Mouse (Mus musculus) liver, embryonic 14.5 days (tissue): ENCODE data around the gene Cbx7. TPM values are rescaled to one million over a fixed set of nuclear protein-coding genes. Genes with fewer than 3 reads are reported as not detected.

Source experiments
- ATAC-seq: fragments of 200-750 bp; cut with Nextera tagmentation; 2 replicates; pipeline ENCODE4 v1.8.0; 2017; ENCODE audit warnings: moderate number of reproducible peaks, mild to moderate bottlenecking, moderate library complexity; ENCODE audit not compliant: insufficient read depth
- DNase-seq, 3 experiments: peaks; one replicate each; pipeline ENCODE4 v3.0.0-alpha.2; 2012 to 2013; ENCODE audit warnings: low read depth in 3 of 3, low spot score in 3 of 3
- H3K27ac ChIP-seq: fragments of 300-500 bp; sonication (generic); 2 replicates; pipeline ENCODE4 v1.5.1; 2014; ENCODE audit warnings: moderate library complexity, mild to moderate bottlenecking, control low read depth, inconsistent platforms
- H3K27me3 ChIP-seq: fragments of 300-500 bp; sonication (generic); 2 replicates; pipeline ENCODE4 v1.6.1; 2014; ENCODE audit warnings: mild to moderate bottlenecking, low read length, moderate library complexity; ENCODE audit not compliant: control insufficient read depth, insufficient read depth
- H3K36me3 ChIP-seq: fragments of 300-500 bp; sonication (generic); replicated peaks from 2 replicates; pipeline ENCODE4 v1.6.1; 2014; ENCODE audit warnings: low read depth; ENCODE audit not compliant: control insufficient read depth, insufficient read depth
- H3K4me1 ChIP-seq, 2 experiments: fragments of 200-500 bp in 1 of 2; fragments of 300-500 bp in 1 of 2; sonication (generic) in 1 of 2; replicated peaks; 2 replicates each; pipeline ENCODE4 v1.6.1; 2012 to 2014; ENCODE audit warnings: antibody characterized with exemption in 1 of 2, inconsistent platforms in 1 of 2, low read length in 1 of 2; ENCODE audit not compliant: control insufficient read depth in 2 of 2, insufficient read depth in 2 of 2
- H3K4me2 ChIP-seq: fragments of 300-500 bp; sonication (generic); 2 replicates; pipeline ENCODE4 v1.6.1; 2014; ENCODE audit warnings: low read depth, mild to moderate bottlenecking, control low read depth, moderate library complexity
- H3K4me3 ChIP-seq, 2 experiments: fragments of 200-500 bp in 1 of 2; fragments of 300-500 bp in 1 of 2; sonication (generic) in 1 of 2; 2 replicates each; pipeline ENCODE4 v1.5.1; 2012 to 2014; ENCODE audit warnings: low read depth in 2 of 2, low read length in 2 of 2, mild to moderate bottlenecking in 2 of 2, control low read depth in 1 of 2, inconsistent platforms in 1 of 2, moderate library complexity in 1 of 2; ENCODE audit not compliant: insufficient read depth in 1 of 2
- H3K9ac ChIP-seq: fragments of 300-500 bp; sonication (generic); replicated peaks from 2 replicates; pipeline ENCODE4 v1.6.1; 2014; ENCODE audit warnings: mild to moderate bottlenecking, control low read depth, moderate library complexity
- H3K9me3 ChIP-seq: fragments of 300-500 bp; sonication (generic); 2 replicates; pipeline ENCODE4 v1.6.1; 2016; ENCODE audit warnings: low read length, mixed read lengths; ENCODE audit not compliant: control insufficient read depth
- CTCF ChIP-seq: IDR thresholded peaks from 2 replicates; pipeline ENCODE4 v1.5.1; 2016; ENCODE audit warnings: antibody characterized with exemption, low read depth, control low read depth
- EP300 ChIP-seq: IDR thresholded peaks from 2 replicates; pipeline ENCODE4 v1.6.1; 2016; ENCODE audit warnings: antibody characterized with exemption, low read depth
- WGBS: fragments of 180-500 bp; shearing (Covaris S2); extraction: QIAGEN DNeasy Blood & Tissue Kit; methylation state at CpG from one replicate; pipeline ENCODE4 v1.1.7; 2014; ENCODE audit not compliant: insufficient replicate concordance; 5-methylcytosine and 5-hydroxymethylcytosine counted together
- polyA plus RNA-seq, 2 experiments: library from polyadenylated mRNA; depleted of rRNA in 1 of 2; stranded (reverse) in 1 of 2; unstranded in 1 of 2; fragments of >200 nt; fragmentation: Nextera tagmentation in 1 of 2; extraction: Ambion mirVana in 1 of 2; gene quantifications; 2 replicates each; pipeline versions ENCODE4 v1.2.1 to v1.2.3; 2012 to 2014

The Cbx7 gene
- polyA plus RNA-seq, 2 experiments: 0.62 to 2.5 TPM

DNA sequence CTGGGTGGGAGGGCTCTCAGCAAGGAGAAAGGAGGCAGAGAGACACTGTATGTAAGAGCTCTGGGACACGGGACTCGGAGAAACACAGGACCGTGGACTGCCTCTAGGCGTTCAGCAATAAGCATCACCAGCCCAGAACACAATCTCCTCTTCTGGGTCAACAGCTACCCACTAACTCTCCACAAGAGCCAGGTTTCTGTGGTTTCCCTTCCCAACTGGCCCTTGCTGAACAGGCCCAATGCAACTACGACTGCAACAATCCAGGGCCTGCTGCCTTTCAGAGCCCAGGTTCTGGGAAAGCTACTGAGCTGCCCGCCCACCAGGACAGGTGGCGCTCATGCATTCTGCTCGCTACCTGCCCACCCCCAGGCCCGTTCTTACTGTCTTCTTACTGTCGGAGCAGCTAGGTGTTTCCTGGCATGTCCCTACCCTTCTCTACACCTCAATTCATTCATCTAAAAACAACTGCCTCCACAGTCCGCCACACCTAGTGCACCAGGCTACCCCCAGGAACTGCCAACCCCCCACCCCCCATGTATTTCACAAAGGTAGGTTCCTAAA lies 44.0 kb downstream of the Cbx7 start:
- TF ChIP-seq CTCF (no peak), EP300 (no peak)
- Histone ChIP-seq H3K4me3 (peak overlapping the region; percentile 45 to 63), H3K36me3 (no peaks in the 10 kb centered on the region), H3K27me3 (no peaks in the 10 kb centered on the region), H3K27ac (peak overlapping the region; percentile 97), H3K4me1 (peaks cover 21 to 24% of the 10 kb centered on the region in 2 experiments), H3K9me3 (no peaks in the 10 kb centered on the region), H3K9ac (peak overlapping the region; percentile 84), H3K4me2 (peak overlapping the region; percentile 96)
- DNase-seq (no peak), ATAC-seq (no peak)
- 66% methylated on average over 11 of the region's 11 CpGs for WGBS

DNA sequence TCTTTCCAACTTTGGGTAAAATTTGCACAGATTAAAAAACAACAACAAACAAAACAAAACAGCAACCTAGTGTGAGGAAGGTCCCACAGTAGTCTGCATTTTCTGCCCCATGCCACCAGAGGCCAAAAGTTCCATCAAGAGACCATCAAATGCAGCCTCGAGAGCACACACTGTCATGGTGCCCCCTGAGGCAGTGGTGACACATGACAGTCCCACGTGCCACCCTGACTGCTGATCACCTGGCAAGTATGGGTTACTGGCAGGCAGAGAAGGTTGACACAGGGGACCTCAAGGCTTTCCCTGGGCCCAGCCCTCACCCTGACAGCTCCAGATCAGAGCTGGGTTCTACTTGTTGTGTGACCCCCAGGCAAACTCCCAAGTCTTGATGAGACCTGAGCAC lies 51.1 kb downstream of the Cbx7 start:
- Histone ChIP-seq H3K9me3 (no peaks in the 10 kb centered on the region), H3K4me1 (no peaks in the 10 kb centered on the region), H3K36me3 (no peaks in the 10 kb centered on the region), H3K9ac (no peak overlapping the region), H3K4me2 (no peak overlapping the region), H3K4me3 (no peak overlapping the region), H3K27ac (no peak overlapping the region), H3K27me3 (no peaks in the 10 kb centered on the region)
- TF ChIP-seq EP300 (no peak), CTCF (peak; percentile 33)
- ATAC-seq (no peak), DNase-seq (no peak)
- 37% methylated on average over 2 of the region's 2 CpGs for WGBS

DNA sequence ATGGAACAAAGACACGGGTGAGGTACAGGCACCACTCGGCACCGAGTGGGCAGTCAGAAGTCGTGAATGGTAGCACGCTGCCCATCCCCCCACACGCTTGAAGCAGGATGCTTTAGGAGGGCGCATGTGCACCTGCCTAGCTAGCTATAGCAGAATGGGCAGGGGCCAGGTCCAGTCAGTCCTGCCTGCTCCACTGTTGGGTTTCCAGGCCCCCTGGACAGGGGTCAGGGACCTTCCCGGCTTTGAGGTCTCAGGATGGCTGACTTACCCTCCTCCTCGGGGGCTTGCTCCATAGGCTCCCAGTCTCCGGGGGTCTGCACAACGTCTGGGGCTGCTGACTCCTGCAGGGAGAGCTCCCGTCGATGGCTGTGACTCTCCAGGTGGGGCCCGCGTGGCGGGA lies 52.4 kb downstream of the Cbx7 start:
- TF ChIP-seq CTCF (no peak), EP300 (no peak)
- H3K4me1 ChIP-seq: no peaks in the 10 kb centered on the region
- H3K9me3 ChIP-seq: no peaks in the 10 kb centered on the region
- no peak overlapping the region for H3K9ac ChIP-seq
- H3K27me3 ChIP-seq: no peaks in the 10 kb centered on the region
- no peak overlapping the region for H3K27ac ChIP-seq
- no peak overlapping the region for H3K4me2 ChIP-seq
- H3K4me3 ChIP-seq: no peak overlapping the region
- ATAC-seq (no peak), DNase-seq (no peak)
- 80% methylated on average over 16 of the region's 16 CpGs for WGBS
- no peaks in the 10 kb centered on the region for H3K36me3 ChIP-seq

DNA sequence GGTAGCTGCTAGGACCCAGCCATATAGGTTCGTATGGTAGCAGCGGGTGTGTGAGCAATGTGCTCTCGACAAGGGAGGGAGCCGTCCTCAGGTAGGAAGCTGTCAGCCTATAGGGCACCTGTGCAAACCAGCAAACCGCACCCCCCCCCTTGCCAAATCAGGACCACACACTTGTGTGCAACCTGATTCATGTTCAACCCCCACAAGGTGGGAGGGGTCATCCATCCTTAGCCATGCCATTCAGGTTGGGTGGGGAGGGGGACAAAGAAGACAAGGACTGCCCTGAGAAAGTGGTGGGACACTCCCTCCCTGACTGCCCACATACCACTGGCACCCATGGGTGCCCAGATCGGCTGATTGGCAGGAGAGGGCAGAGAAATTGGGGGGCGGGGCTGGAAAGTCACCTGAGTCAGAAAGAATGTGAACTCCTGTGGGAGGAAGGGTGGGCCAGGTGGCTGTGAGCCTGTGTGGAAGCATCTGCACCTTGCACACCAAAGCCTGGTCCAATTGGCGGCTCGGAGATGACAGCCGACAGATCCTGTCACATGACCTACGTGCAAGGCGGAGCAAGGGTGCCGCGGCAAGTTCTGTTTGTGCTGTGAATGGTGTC lies 53.7 kb downstream of the Cbx7 start:
- no peaks in the 10 kb centered on the region for H3K9me3 ChIP-seq
- TF ChIP-seq CTCF: no peak
- no peak for TF ChIP-seq EP300
- no peaks in the 10 kb centered on the region for H3K27me3 ChIP-seq
- H3K27ac ChIP-seq: no peak overlapping the region
- H3K4me1 ChIP-seq: no peaks in the 10 kb centered on the region
- H3K4me3 ChIP-seq: no peak overlapping the region
- WGBS: 71% methylated on average over 14 of the region's 14 CpGs
- no peak overlapping the region for H3K4me2 ChIP-seq
- ATAC-seq (no peak), DNase-seq (no peak)
- no peak overlapping the region for H3K9ac ChIP-seq
- no peaks in the 10 kb centered on the region for H3K36me3 ChIP-seq

DNA sequence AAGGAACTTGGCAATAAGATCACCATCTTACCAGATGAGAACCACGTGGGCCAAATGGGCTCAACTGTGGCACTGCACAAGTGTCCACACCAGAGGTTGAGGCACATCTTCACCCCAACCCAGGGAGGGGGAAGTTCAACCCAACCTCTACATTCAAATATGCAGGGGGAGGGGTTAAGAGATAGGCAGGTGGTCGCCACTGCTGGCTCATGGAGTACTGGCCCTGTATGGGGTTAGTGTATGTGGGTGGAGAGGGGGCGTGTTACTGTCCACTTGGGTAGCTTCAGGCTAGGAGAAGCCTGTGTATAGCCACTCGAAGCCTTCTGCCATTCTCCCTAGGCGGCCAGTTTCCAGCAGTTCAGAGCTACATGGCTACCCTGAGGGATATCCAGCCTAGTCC lies 54.8 kb downstream of the Cbx7 start:
- DNase-seq (no peak), ATAC-seq (no peak)
- Histone ChIP-seq H3K9me3 (no peaks in the 10 kb centered on the region), H3K27ac (no peak overlapping the region), H3K36me3 (no peaks in the 10 kb centered on the region), H3K9ac (no peak overlapping the region), H3K27me3 (no peaks in the 10 kb centered on the region), H3K4me2 (no peak overlapping the region), H3K4me1 (no peaks in the 10 kb centered on the region), H3K4me3 (no peak overlapping the region)
- no peak for TF ChIP-seq CTCF
- no peak for TF ChIP-seq EP300
- WGBS: 60% methylated on average over 5 of the region's 5 CpGs
